Mouse (Mus musculus): Measurements from ENCODE around the gene Vezt.

- TF ChIP-seq POLR2A (IDR thresholded peaks at IDR 0.05; ENCODE audit: insufficient read length, low read depth): no peak
- no peak for TF ChIP-seq TCF12 (IDR thresholded peaks at IDR 0.05; ENCODE audit: insufficient read depth, poor library complexity, severe bottlenecking)
- TF ChIP-seq MYOD1 (IDR thresholded peaks at IDR 0.05; ENCODE audit: control insufficient read depth in 1 of 3, insufficient read length in 2 of 3, low read depth in 2 of 3): no peak
- TF ChIP-seq MAX (IDR thresholded peaks at IDR 0.05; ENCODE audit: low read depth): no peak
- TF ChIP-seq POLR2AphosphoS2 (IDR thresholded peaks at IDR 0.05; ENCODE audit: insufficient read length, low read depth): no peak
- TF ChIP-seq E2F4 (IDR thresholded peaks at IDR 0.05; ENCODE audit: insufficient read depth): no peak
- TF ChIP-seq CEBPB (IDR thresholded peaks at IDR 0.05; ENCODE audit: insufficient read depth, poor library complexity, severe bottlenecking): no peak
- no peak for TF ChIP-seq TCF3 (IDR thresholded peaks at IDR 0.05; ENCODE audit: insufficient read length, low read depth)
- no peak for TF ChIP-seq SRF (IDR thresholded peaks at IDR 0.05; ENCODE audit: control insufficient read depth, insufficient read length, low read depth)
- no peak for TF ChIP-seq USF1 (IDR thresholded peaks at IDR 0.05; ENCODE audit: low read depth)
Observed at GRCm38 (mm10) chr10:93899303-93899702, 136.3 kb downstream of the Vezt start.

All from myocyte (in vitro differentiated cells).